8 mouse cellular contexts compared by ENCODE assay signal in the genomic region with DNA sequence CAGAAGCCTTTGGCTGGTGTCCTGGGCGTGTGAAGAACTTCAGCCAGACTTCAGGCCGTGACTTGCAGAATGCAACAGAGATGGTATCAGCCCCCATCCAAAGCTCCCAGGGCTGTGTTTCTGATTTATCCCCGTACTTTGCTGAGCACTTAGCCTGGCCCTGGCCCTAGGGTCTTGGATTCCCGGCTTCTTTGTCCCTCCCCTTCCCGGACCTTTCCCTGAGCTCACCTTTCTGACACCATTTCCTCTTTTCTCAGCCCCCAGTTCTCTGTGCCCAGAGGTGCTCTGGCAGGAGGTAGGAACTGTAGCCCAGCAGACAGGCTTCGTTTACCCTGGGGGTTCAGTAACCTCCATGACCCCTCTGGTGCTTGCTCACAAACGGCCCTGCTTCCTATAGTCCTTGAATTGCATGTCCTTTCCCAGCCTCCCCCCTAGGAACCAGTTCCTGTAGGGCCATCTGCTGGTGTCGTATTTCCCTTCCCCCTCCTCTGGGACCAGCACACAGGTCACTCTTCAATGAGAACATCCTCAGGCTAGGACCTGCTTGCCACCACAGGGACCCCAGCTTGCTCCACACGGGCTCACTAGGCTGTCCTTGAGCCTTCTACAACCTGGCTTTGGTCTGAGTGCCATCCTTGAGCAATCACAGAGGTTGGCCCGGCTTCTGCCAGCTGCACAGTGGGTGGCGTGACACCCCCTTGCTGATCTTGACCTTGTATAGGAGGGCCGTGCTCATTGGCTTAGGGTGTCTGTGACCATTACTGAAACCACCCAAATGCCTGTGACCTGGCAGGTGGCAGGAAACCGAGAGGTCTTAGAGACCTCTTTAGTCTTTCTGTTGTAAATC. TPM values are rescaled to one million over a fixed set of nuclear protein-coding genes. Genes with fewer than 3 reads are reported as not detected.
A peak's percentile ranks its signal among the peaks of the same experiment; 100 is the strongest.
DNase-seq lines count a peak whose midpoint lies in the region; ATAC-seq and TF ChIP-seq lines count a peak whose summit lies in the region.

No protein-coding gene starts in this region.

- H3K4me2 ChIP-seq in embryonic facial prominence, embryonic 15.5 days (replicated peaks), result peak overlapping the region; percentile 63
- H3K4me2 ChIP-seq in hindbrain, embryonic 11.5 days (replicated peaks; ENCODE audit: low read depth, low read length), result no peak overlapping the region
- peak overlapping the region; percentile 62 for H3K4me2 ChIP-seq in neural tube, embryonic 13.5 days

- peak overlapping the region; percentile 99 for H3K27ac ChIP-seq in left cerebral cortex, adult 2 months
- H3K27ac ChIP-seq in embryonic facial prominence, embryonic 15.5 days (replicated peaks), result peak overlapping the region; percentile 99
- H3K27ac ChIP-seq in hindbrain, embryonic 11.5 days (ENCODE audit: low read depth, low read length), result peak overlapping the region; percentile 4; the same call in 1 of the 2 replicates
- H3K27ac ChIP-seq in liver, adult 2 months (replicated peaks; ENCODE audit: insufficient read depth, low read depth, low read length), result peak overlapping the region; percentile 96
- H3K27ac ChIP-seq in neural tube, embryonic 13.5 days (replicated peaks), result peak overlapping the region; percentile 98

- peak overlapping the region; percentile 27 for H3K4me3 ChIP-seq in left cerebral cortex, adult 2 months
- H3K4me3 ChIP-seq in embryonic facial prominence, embryonic 15.5 days (replicated peaks), result no peak overlapping the region
- no peak overlapping the region for H3K4me3 ChIP-seq in hindbrain, embryonic 11.5 days (ENCODE audit: low read depth, low read length)
- peak overlapping the region; percentile 51 for H3K4me3 ChIP-seq in liver, adult 2 months (ENCODE audit: insufficient read depth, low read depth, low read length)
- H3K4me3 ChIP-seq in neural tube, embryonic 13.5 days, result no peak overlapping the region

- peak overlapping the region; percentile 26; the same call in 1 of the 2 replicates for H3K9ac ChIP-seq in embryonic facial prominence, embryonic 15.5 days
- peak overlapping the region; percentile 5; the same call in 1 of the 2 replicates for H3K9ac ChIP-seq in hindbrain, embryonic 11.5 days (ENCODE audit: low read depth, low read length)
- peak overlapping the region; percentile 83 for H3K9ac ChIP-seq in liver, adult 2 months (ENCODE audit: low read depth, low read length)
- H3K9ac ChIP-seq in neural tube, embryonic 13.5 days, result peak overlapping the region; percentile 67

- H3K9me3 ChIP-seq in embryonic facial prominence, embryonic 15.5 days (replicated peaks), result no peaks in the 10 kb centered on the region
- H3K9me3 ChIP-seq in hindbrain, embryonic 11.5 days (ENCODE audit: control insufficient read depth, low read length), result no peaks in the 10 kb centered on the region
- H3K9me3 ChIP-seq in neural tube, embryonic 13.5 days, result no peaks in the 10 kb centered on the region

- peaks cover 20% of the 10 kb centered on the region for H3K36me3 ChIP-seq in embryonic facial prominence, embryonic 15.5 days
- 0 out of 2 replicates have a peak, but pooled peaks cover 2% of the 10 kb centered on the region for H3K36me3 ChIP-seq in hindbrain, embryonic 11.5 days (ENCODE audit: control insufficient read depth, insufficient read depth, low read length)
- H3K36me3 ChIP-seq in liver, adult 2 months (ENCODE audit: control insufficient read depth, insufficient read depth, low read length), result no peaks in the 10 kb centered on the region
- H3K36me3 ChIP-seq in neural tube, embryonic 13.5 days, result peaks cover 15% of the 10 kb centered on the region

- H3K4me1 ChIP-seq in embryonic facial prominence, embryonic 15.5 days, result peaks cover 68% of the 10 kb centered on the region
- peaks cover 26% of the 10 kb centered on the region for H3K4me1 ChIP-seq in hindbrain, embryonic 11.5 days (replicated peaks; ENCODE audit: control insufficient read depth, insufficient read depth, low read length)
- H3K4me1 ChIP-seq in liver, adult 2 months (ENCODE audit: control insufficient read depth, insufficient read depth, low read length), result peaks cover 25% of the 10 kb centered on the region
- peaks cover 62% of the 10 kb centered on the region for H3K4me1 ChIP-seq in neural tube, embryonic 13.5 days (replicated peaks)

- peaks cover 5% of the 10 kb centered on the region for H3K79me2 ChIP-seq in liver, adult 2 months (ENCODE audit: control insufficient read depth, insufficient read depth, low read length)

- no peak for ATAC-seq in embryonic facial prominence, embryonic 15.5 days (ENCODE audit: insufficient number of reproducible peaks, low FRiP score, low TSS enrichment, low read depth)
- no peak for ATAC-seq in hindbrain, embryonic 11.5 days (ENCODE audit: low FRiP score)
- no peak for ATAC-seq in neural tube, embryonic 13.5 days (ENCODE audit: low read depth)

- H3K27me3 ChIP-seq in embryonic facial prominence, embryonic 15.5 days, result no peaks in the 10 kb centered on the region
- H3K27me3 ChIP-seq in hindbrain, embryonic 11.5 days (ENCODE audit: control insufficient read depth, insufficient read depth, low read length), result no peaks in the 10 kb centered on the region
- H3K27me3 ChIP-seq in liver, adult 2 months (ENCODE audit: control insufficient read depth, insufficient read depth, low read length), result no peaks in the 10 kb centered on the region
- no peaks in the 10 kb centered on the region for H3K27me3 ChIP-seq in neural tube, embryonic 13.5 days

- TF ChIP-seq CTCF in left cerebral cortex, adult 2 months (IDR thresholded peaks at IDR 0.05), result no peak
- no peak for TF ChIP-seq CTCF in liver, adult 2 months (IDR thresholded peaks at IDR 0.05; ENCODE audit: low read depth, low read length)

- DNase-seq in left cerebral cortex, adult 2 months (ENCODE audit: extremely low spot score in 1 of 2, low spot score in 2 of 2), result no peak
- DNase-seq in left cerebral cortex, postnatal 4 days, result no peak
- peak; percentile 80 for DNase-seq in adrenal gland, postnatal 10 days
- DNase-seq in hindbrain, embryonic 11.5 days (ENCODE audit: low spot score), result peak; percentile 38
- peak; percentile 87 for DNase-seq in liver, adult 2 months (ENCODE audit: extremely low read depth, low read depth, low spot score)
- no peak for DNase-seq in frontal cortex, postnatal 14 days (ENCODE audit: low spot score in 2 of 2)

- TF ChIP-seq POLR2A in liver, adult 2 months (IDR thresholded peaks at IDR 0.05; ENCODE audit: extremely low read depth, insufficient read depth, low read length), result 0 out of 2 replicates have a peak, but pooled peaks have one; percentile 35

- intact Hi-C loops in left cerebral cortex, adult 2 months (cut with DNase I), result no loop called here
- intact Hi-C loops in left cerebral cortex, postnatal 4 days (cut with DNase I), result no loop called here

- WGBS in embryonic facial prominence, embryonic 15.5 days, result 32% methylated on average over 13 of the region's 13 CpGs
- 38% methylated on average over 13 of the region's 13 CpGs for WGBS in hindbrain, embryonic 11.5 days
- WGBS in liver, adult 2 months, result 4% methylated on average over 13 of the region's 13 CpGs
- WGBS in neural tube, embryonic 13.5 days, result 43% methylated on average over 13 of the region's 13 CpGs

RNA-seq across cellular contexts. Expression of a gene that starts 26.0 kb away (rescaled TPM):
- total RNA-seq in left cerebral cortex, adult 2 months (2021), result 10 to 100 TPM; 10.1 to 13.4 TPM
- 10 to 100 TPM; 12.1 to 13.4 TPM for total RNA-seq in left cerebral cortex, postnatal 4 days (2021)
- 10 to 100 TPM; 29.0 to 34.8 TPM for total RNA-seq in adrenal gland, postnatal 10 days (2021)
- 32.5 and 37.4 TPM in 2 replicates for polyA plus RNA-seq in embryonic facial prominence, embryonic 15.5 days (2015; fragmentation: Nextera tagmentation; extraction: Ambion mirVana)
- 14.9 and 15.8 TPM in 2 replicates for polyA plus RNA-seq in hindbrain, embryonic 11.5 days (2014; fragmentation: Nextera tagmentation; extraction: Ambion mirVana)
- total RNA-seq in liver, adult 2 months (2014; rRNA removed), result 5.2 and 5.9 TPM in 2 replicates
- 10.3 and 14.2 TPM in 2 replicates for polyA plus RNA-seq in liver, adult 2 months (2012; rRNA removed)
- polyA plus RNA-seq in neural tube, embryonic 13.5 days (2015; fragmentation: Nextera tagmentation; extraction: Ambion mirVana), result 21.1 and 23.3 TPM in 2 replicates

RNA-seq across cellular contexts. Expression of a gene that starts 28.6 kb away (rescaled TPM):
- total RNA-seq in left cerebral cortex, adult 2 months (2021), result 1 to 10 TPM; 2.5 to 2.7 TPM
- 1 to 10 TPM; 1.4 to 2.0 TPM for total RNA-seq in left cerebral cortex, postnatal 4 days (2021)
- total RNA-seq in adrenal gland, postnatal 10 days (2021), result 10 to 100 TPM; 13.4 to 14.2 TPM
- 5.9 and 7.5 TPM in 2 replicates for polyA plus RNA-seq in embryonic facial prominence, embryonic 15.5 days (2015; fragmentation: Nextera tagmentation; extraction: Ambion mirVana)
- 1.0 and 1.1 TPM in 2 replicates for polyA plus RNA-seq in hindbrain, embryonic 11.5 days (2014; fragmentation: Nextera tagmentation; extraction: Ambion mirVana)
- total RNA-seq in liver, adult 2 months (2014; rRNA removed), result 8.6 and 13.0 TPM in 2 replicates
- polyA plus RNA-seq in liver, adult 2 months (2012; rRNA removed), result 52.8 and 57.7 TPM in 2 replicates
- 1.6 and 2.3 TPM in 2 replicates for polyA plus RNA-seq in neural tube, embryonic 13.5 days (2015; fragmentation: Nextera tagmentation; extraction: Ambion mirVana)

RNA-seq across cellular contexts. Expression of a gene that starts 44.9 kb away (rescaled TPM):
- 1 to 10 TPM; 4.3 to 4.7 TPM for total RNA-seq in left cerebral cortex, adult 2 months (2021)
- total RNA-seq in left cerebral cortex, postnatal 4 days (2021), result 10 to 100 TPM; 10.2 to 11.7 TPM
- total RNA-seq in adrenal gland, postnatal 10 days (2021), result 1 to 10 TPM; 1.6 to 1.9 TPM
- 3.4 and 3.6 TPM in 2 replicates for polyA plus RNA-seq in embryonic facial prominence, embryonic 15.5 days (2015; fragmentation: Nextera tagmentation; extraction: Ambion mirVana)
- polyA plus RNA-seq in hindbrain, embryonic 11.5 days (2014; fragmentation: Nextera tagmentation; extraction: Ambion mirVana), result 7.0 and 7.5 TPM in 2 replicates
- 0.18 and 0.27 TPM in 2 replicates for total RNA-seq in liver, adult 2 months (2014; rRNA removed)
- polyA plus RNA-seq in liver, adult 2 months (2012; rRNA removed), result 0.16 and 0.24 TPM in 2 replicates
- polyA plus RNA-seq in neural tube, embryonic 13.5 days (2015; fragmentation: Nextera tagmentation; extraction: Ambion mirVana), result 11.1 and 11.4 TPM in 2 replicates

Comparison
In these comparisons a context has a peak if more than half of its experiments do, and no peak if none do; other contexts are left out.
1. DNase-seq: peak in adrenal gland, postnatal 10 days (single experiment), hindbrain, embryonic 11.5 days (single experiment) and liver, adult 2 months (single experiment); none in left cerebral cortex, adult 2 months (0 of 2), left cerebral cortex, postnatal 4 days (single experiment) and frontal cortex, postnatal 14 days (0 of 2).
2. H3K27ac ChIP-seq: peak in every context shown above with its lines; median percentile 99 in left cerebral cortex, adult 2 months; 99 in embryonic facial prominence, embryonic 15.5 days; 98 in neural tube, embryonic 13.5 days; 96 in liver, adult 2 months; 4 in hindbrain, embryonic 11.5 days.
3. H3K4me3 ChIP-seq: peak in left cerebral cortex, adult 2 months (single experiment) and liver, adult 2 months (single experiment); none in embryonic facial prominence, embryonic 15.5 days (single experiment), hindbrain, embryonic 11.5 days (single experiment) and neural tube, embryonic 13.5 days (single experiment).
4. H3K9ac ChIP-seq: peak in every context shown above with its lines; median percentile 83 in liver, adult 2 months; 67 in neural tube, embryonic 13.5 days; 26 in embryonic facial prominence, embryonic 15.5 days; 5 in hindbrain, embryonic 11.5 days.